Mouse (Mus musculus) cerebellum, postnatal 25 days (tissue): ENCODE results near the gene Irgm2.

ENCODE experiments used
- DNase-seq, 2 experiments: peaks; one replicate each; pipeline ENCODE4 v3.0.0; 2021; ENCODE audit warnings: mixed read lengths in 2 of 2

The Irgm2 gene

GRCm38 (mm10) chr11:58262336-58262735 is 62.9 kb downstream of the Irgm2 start:
- no peak for DNase-seq

GRCm38 (mm10) chr11:58263516-58263915 is 64.1 kb downstream of the Irgm2 start:
- no peak for DNase-seq

GRCm38 (mm10) chr11:58264546-58264945 is 65.1 kb downstream of the Irgm2 start:
- no peak for DNase-seq

- no peak for DNase-seq
These were observed 68.9 kb downstream of the Irgm2 start for GRCm38 (mm10) chr11:58268285-58268684.
